Mouse (Mus musculus) MEL (cell line): ENCODE results near the gene Srgap3. TPM values are rescaled to one million over a fixed set of nuclear protein-coding genes. Genes with fewer than 3 reads are reported as not detected.

Experiments used
- DNase-seq: peaks from one replicate; pipeline ENCODE4 v3.0.0; 2011; ENCODE audit warnings: low read depth, low spot score
- H3K27ac ChIP-seq: 2 replicates; pipeline ENCODE4 v1.5.1; 2012; ENCODE audit warnings: low read depth, mild to moderate bottlenecking, control low read depth, low read length, moderate library complexity; ENCODE audit not compliant: control insufficient read depth
- H3K27me3 ChIP-seq, 2 experiments: fragments of 150-350 bp in 1 of 2; sonication (generic) in 1 of 2; 2 replicates each; pipeline ENCODE4 v1.6.1; 2012; ENCODE audit warnings: low read length in 2 of 2, mild to moderate bottlenecking in 2 of 2, improper control_type of control experiment in 1 of 2, moderate library complexity in 1 of 2; ENCODE audit not compliant: insufficient read depth in 2 of 2, control insufficient read depth in 1 of 2
- H3K36me3 ChIP-seq, 2 experiments: 2 replicates each; pipeline ENCODE4 v1.6.1; 2012 to 2014; ENCODE audit warnings: low read length in 2 of 2, improper control_type of control experiment in 1 of 2, inconsistent platforms in 1 of 2, mild to moderate bottlenecking in 1 of 2; ENCODE audit not compliant: insufficient read depth in 2 of 2, control insufficient read depth in 1 of 2
- H3K4me1 ChIP-seq, 2 experiments: fragments of 150-350 bp in 1 of 2; sonication (generic) in 1 of 2; 2 replicates each; pipeline ENCODE4 v1.6.1; 2012; ENCODE audit warnings: low read length in 2 of 2, improper control_type of control experiment in 1 of 2, mild to moderate bottlenecking in 1 of 2; ENCODE audit not compliant: insufficient read depth in 2 of 2, control insufficient read depth in 1 of 2
- H3K4me3 ChIP-seq, 2 experiments: fragments of 150-350 bp in 1 of 2; sonication (generic) in 1 of 2; 2 replicates each; pipeline ENCODE4 v1.5.1; 2012; ENCODE audit warnings: low read depth in 2 of 2, low read length in 2 of 2, mild to moderate bottlenecking in 2 of 2, moderate library complexity in 2 of 2, control low read depth in 1 of 2, improper control_type of control experiment in 1 of 2; ENCODE audit not compliant: control insufficient read depth in 1 of 2, insufficient read depth in 1 of 2
- H3K79me2 ChIP-seq: 2 replicates; pipeline ENCODE4 v1.6.1; 2012; ENCODE audit warnings: mild to moderate bottlenecking, low read length, moderate library complexity; ENCODE audit not compliant: control insufficient read depth, poor library complexity, insufficient read depth
- H3K9ac ChIP-seq: 2 replicates; pipeline ENCODE4 v1.6.1; 2012; ENCODE audit warnings: low read depth, mild to moderate bottlenecking, control low read depth, low read length, moderate library complexity; ENCODE audit not compliant: control insufficient read depth, poor library complexity, severe bottlenecking
- H3K9me3 ChIP-seq: fragments of 150-350 bp; sonication (generic); replicated peaks from 2 replicates; pipeline ENCODE4 v1.6.1; 2012; ENCODE audit warnings: mild to moderate bottlenecking, low read length, improper control_type of control experiment, moderate library complexity; ENCODE audit not compliant: insufficient read depth
- CHD1 ChIP-seq: IDR thresholded peaks from 2 replicates; pipeline ENCODE4 v1.6.1; 2012; ENCODE audit warnings: low read depth, mild to moderate bottlenecking, inconsistent platforms, low read length, improper control_type of control experiment
- CHD2 ChIP-seq: IDR thresholded peaks from 2 replicates; pipeline ENCODE4 v1.6.1; 2011; ENCODE audit warnings: low read length, improper control_type of control experiment
- CTCF ChIP-seq, 3 experiments: IDR thresholded peaks in 2 of 3; conservative IDR thresholded peaks in 1 of 3; 2 replicates each; pipeline ENCODE4 v1.5.1; 2011 to 2012; ENCODE audit warnings: low read length in 3 of 3, low read depth in 2 of 3, mild to moderate bottlenecking in 2 of 3, improper control_type of control experiment in 1 of 3, inconsistent platforms in 1 of 3, mixed read lengths in 1 of 3, moderate library complexity in 1 of 3; ENCODE audit not compliant: control insufficient read depth in 1 of 3, insufficient read depth in 1 of 3, poor library complexity in 1 of 3, severe bottlenecking in 1 of 3
- GATA1 ChIP-seq: IDR thresholded peaks from 2 replicates; pipeline ENCODE4 v1.6.1; 2011; ENCODE audit warnings: low read depth, low read length, improper control_type of control experiment
- HCFC1 ChIP-seq: IDR thresholded peaks from 2 replicates; pipeline ENCODE4 v1.6.1; 2012; ENCODE audit warnings: low read depth, mild to moderate bottlenecking, inconsistent platforms, low read length, improper control_type of control experiment, moderate library complexity
- JUND ChIP-seq: IDR thresholded peaks from 2 replicates; pipeline ENCODE4 v1.6.1; 2011; ENCODE audit warnings: low read depth, mild to moderate bottlenecking, improper control_type of control experiment, low read length
- KAT2A ChIP-seq: conservative IDR thresholded peaks from 2 replicates; pipeline ENCODE4 v1.6.1; 2012; ENCODE audit warnings: low read depth, low read length, improper control_type of control experiment, inconsistent platforms
- MAFK ChIP-seq: IDR thresholded peaks from 2 replicates; pipeline ENCODE4 v1.6.1; 2011; ENCODE audit warnings: low read depth, mild to moderate bottlenecking, low read length, improper control_type of control experiment, borderline replicate concordance
- MAX ChIP-seq: IDR thresholded peaks from 2 replicates; pipeline ENCODE4 v1.6.1; 2011; ENCODE audit warnings: low read length, improper control_type of control experiment
- MAZ ChIP-seq: IDR thresholded peaks from 2 replicates; pipeline ENCODE4 v1.6.1; 2012; ENCODE audit warnings: low read depth, mild to moderate bottlenecking, inconsistent platforms, low read length, improper control_type of control experiment
- MEF2A ChIP-seq: IDR thresholded peaks from 2 replicates; pipeline ENCODE4 v1.6.1; 2014; ENCODE audit warnings: low read depth, mild to moderate bottlenecking, inconsistent platforms, low read length, improper control_type of control experiment; ENCODE audit not compliant: poor library complexity, insufficient replicate concordance, severe bottlenecking; ENCODE audit errors: extremely low read depth
- MXI1 ChIP-seq: IDR thresholded peaks from 2 replicates; pipeline ENCODE4 v1.6.1; 2011; ENCODE audit warnings: mild to moderate bottlenecking, low read depth, low read length, improper control_type of control experiment
- MYC ChIP-seq: IDR thresholded peaks from 2 replicates; pipeline ENCODE4 v1.6.1; 2011; ENCODE audit warnings: low read depth, mild to moderate bottlenecking, low read length, improper control_type of control experiment, moderate library complexity
- NRF1 ChIP-seq: IDR thresholded peaks from 2 replicates; pipeline ENCODE4 v1.6.1; 2014; ENCODE audit warnings: low read depth, mild to moderate bottlenecking, inconsistent platforms, low read length, improper control_type of control experiment, moderate library complexity; ENCODE audit not compliant: poor library complexity, insufficient read depth, severe bottlenecking
- SIN3A ChIP-seq: IDR thresholded peaks from 2 replicates; pipeline ENCODE4 v1.6.1; 2012; ENCODE audit warnings: low read length, improper control_type of control experiment, inconsistent platforms
- TBP ChIP-seq: IDR thresholded peaks from 2 replicates; pipeline ENCODE4 v1.8.0; 2011; ENCODE audit warnings: low read depth, low read length, improper control_type of control experiment
- UBTF ChIP-seq: IDR thresholded peaks from 2 replicates; pipeline ENCODE4 v1.6.1; 2012; ENCODE audit warnings: low read depth, mild to moderate bottlenecking, inconsistent platforms, low read length, improper control_type of control experiment, moderate library complexity, borderline replicate concordance; ENCODE audit not compliant: insufficient read depth
- USF2 ChIP-seq, 2 experiments: IDR thresholded peaks; 2 replicates each; pipeline ENCODE4 v1.6.1; 2011 to 2012; ENCODE audit warnings: improper control_type of control experiment in 2 of 2, low read length in 2 of 2, borderline replicate concordance in 1 of 2, inconsistent platforms in 1 of 2, low read depth in 1 of 2, mild to moderate bottlenecking in 1 of 2; ENCODE audit not compliant: insufficient read depth in 1 of 2
- ZMIZ1 ChIP-seq: IDR thresholded peaks from 2 replicates; pipeline ENCODE4 v1.6.1; 2012; ENCODE audit warnings: low read depth, mild to moderate bottlenecking, inconsistent platforms, low read length, improper control_type of control experiment, moderate library complexity
- polyA plus RNA-seq, 2 experiments: library from polyadenylated mRNA; stranded (reverse) in 1 of 2; unstranded in 1 of 2; fragments of >175 nt in 1 of 2; fragments of >200 nt in 1 of 2; gene quantifications; 2 replicates each; pipeline versions ENCODE4 v1.2.1 to v1.2.4; 2012; ENCODE audit warnings: low replicate concordance in 2 of 2, low read depth in 1 of 2; ENCODE audit not compliant: insufficient read length in 2 of 2, insufficient read depth in 1 of 2, missing spikeins in 1 of 2
- total RNA-seq: library from RNA; depleted of rRNA; stranded (reverse); fragments of 300-350 nt; gene quantifications from 2 replicates; pipeline ENCODE4 v1.2.3, GENCODE M21; 2012

The Srgap3 gene
- total and polyA plus RNA-seq, 3 experiments: 0.31 to 0.75 TPM; not detected in 1

- H3K9me3 ChIP-seq: no peaks in the 10 kb centered on the region
- no peaks in the 10 kb centered on the region for H3K36me3 ChIP-seq
- H3K4me3 ChIP-seq: no peak overlapping the region
- no peaks in the 10 kb centered on the region for H3K79me2 ChIP-seq
- H3K4me1 ChIP-seq: no peaks in the 10 kb centered on the region
- no peak overlapping the region for H3K27ac ChIP-seq
- no peak overlapping the region for H3K9ac ChIP-seq
- no peak for TF ChIP-seq CTCF (IDR thresholded peaks at IDR 0.05 in 2 of 3, conservative IDR thresholded peaks at IDR 0.05 in 1 of 3; ENCODE audit: control insufficient read depth in 1 of 3, insufficient read depth in 1 of 3, low read depth in 2 of 3, low read length in 3 of 3, poor library complexity in 1 of 3, severe bottlenecking in 1 of 3)
- TF ChIP-seq TBP: no peak
- no peak for TF ChIP-seq CHD1
- no peak for TF ChIP-seq UBTF
- no peak for TF ChIP-seq GATA1
- no peak for TF ChIP-seq MEF2A
- TF ChIP-seq, all 39 proteins: peak for 0
- no peak for DNase-seq
- peaks cover 0 to 1% of the 10 kb centered on the region in 2 experiments; a peak in 1 of 4 replicates for H3K27me3 ChIP-seq
Measured at GRCm38 (mm10) chr6:112976541-112976940, 29.5 kb upstream of the Srgap3 start.

- no peaks in the 10 kb centered on the region for H3K36me3 ChIP-seq
- TF ChIP-seq NRF1 (no peak), CHD1 (no peak), HCFC1 (no peak)
- TF ChIP-seq, all 39 proteins: peak for 0
- H3K4me1 ChIP-seq: no peaks in the 10 kb centered on the region
Measured at GRCm38 (mm10) chr6:112976136-112976535, 29.1 kb upstream of the Srgap3 start.

GRCm38 (mm10) chr6:112973786-112974720 is 27.0 kb upstream of the Srgap3 start:
- Histone ChIP-seq H3K36me3 (no peaks in the 10 kb centered on the region), H3K27ac (no peak overlapping the region), H3K4me1 (no peaks in the 10 kb centered on the region), H3K27me3 (no peaks in the 10 kb centered on the region), H3K79me2 (no peaks in the 10 kb centered on the region), H3K9ac (no peak overlapping the region), H3K9me3 (no peaks in the 10 kb centered on the region), H3K4me3 (no peak overlapping the region)
- TF ChIP-seq ZMIZ1 (no peak), SIN3A (no peak), MAX (no peak), MXI1 (no peak), KAT2A (no peak), CHD2 (no peak), JUND (no peak), MEF2A (no peak), MAFK (no peak), USF2 (IDR thresholded peaks at IDR 0.05; ENCODE audit: borderline replicate concordance in 1 of 2, insufficient read depth in 1 of 2, low read depth in 1 of 2, low read length in 2 of 2) (no peak), TBP (no peak), MAZ (no peak), MYC (no peak)
- DNase-seq: no peak

More at GRCm38 (mm10) chr6:112976136-112976535, 29.1 kb upstream of the Srgap3 start:
- no peak for DNase-seq
- H3K9me3 ChIP-seq: no peaks in the 10 kb centered on the region
- peaks cover 0 to 1% of the 10 kb centered on the region in 2 experiments; a peak in 1 of 4 replicates for H3K27me3 ChIP-seq
- no peaks in the 10 kb centered on the region for H3K79me2 ChIP-seq
- H3K27ac ChIP-seq: no peak overlapping the region
- H3K4me3 ChIP-seq: no peak overlapping the region
- no peak overlapping the region for H3K9ac ChIP-seq
